Mouse (Mus musculus) spleen, adult 2 months (tissue): ENCODE results near the gene Nrxn1.

Source experiments
- CTCF ChIP-seq: fragments of 200-500 bp; IDR thresholded peaks from 2 replicates; pipeline ENCODE4 v1.5.1; 2011; ENCODE audit warnings: mild to moderate bottlenecking, inconsistent platforms; ENCODE audit not compliant: insufficient read depth, insufficient read length, insufficient replicate concordance; ENCODE audit errors: extremely low read depth
- POLR2A ChIP-seq: fragments of 200-500 bp; IDR thresholded peaks from 2 replicates; pipeline ENCODE4 v1.6.1; 2011; ENCODE audit warnings: low read depth, low read length, inconsistent platforms

GRCm38 (mm10) chr17:90653347-90653746, 439.5 kb downstream of the Nrxn1 start:
- TF ChIP-seq POLR2A, result no peak
- no peak for TF ChIP-seq CTCF
